Mouse (Mus musculus): ENCODE results near the gene Gins2. TPM values are rescaled to one million over a fixed set of nuclear protein-coding genes. Genes with fewer than 3 reads are reported as not detected.

Gins2 gene
- polyA plus RNA-seq, 1 experiment from 2014 or later, result 76.5 TPM

GRCm38 (mm10) chr8:120538397-120539240 is 50.5 kb downstream of the Gins2 start:
- no peaks in the 10 kb centered on the region for H3K27me3 ChIP-seq (ENCODE audit: control insufficient read depth, insufficient read depth, low read length)
- 15% methylated on average over 37 of the region's 37 CpGs for WGBS
- H3K4me3 ChIP-seq (replicated peaks; ENCODE audit: low read length), result peak overlapping the region; percentile 66
- no peaks in the 10 kb centered on the region for H3K36me3 ChIP-seq (ENCODE audit: control insufficient read depth, insufficient read depth, low read length)
- no peaks in the 10 kb centered on the region for H3K9me3 ChIP-seq (replicated peaks; ENCODE audit: control insufficient read depth, low read length)
- H3K27ac ChIP-seq (ENCODE audit: low read length), result peak overlapping the region; percentile 95
- peak overlapping the region; percentile 81 for H3K9ac ChIP-seq (ENCODE audit: low read length)
- peak; percentile 56 for ATAC-seq (ENCODE audit: insufficient read depth, low FRiP score)
- peak overlapping the region; percentile 98 for H3K4me2 ChIP-seq (ENCODE audit: low read depth, low read length)
- peaks cover 79% of the 10 kb centered on the region for H3K4me1 ChIP-seq (ENCODE audit: control insufficient read depth, insufficient read depth, low read length)

- Histone ChIP-seq H3K4me1 (ENCODE audit: control insufficient read depth, insufficient read depth, low read length) (peaks cover 79% of the 10 kb centered on the region), H3K36me3 (ENCODE audit: control insufficient read depth, insufficient read depth, low read length) (no peaks in the 10 kb centered on the region), H3K27ac (ENCODE audit: low read length) (peak overlapping the region; percentile 95), H3K4me3 (replicated peaks; ENCODE audit: low read length) (peak overlapping the region; percentile 66), H3K27me3 (ENCODE audit: control insufficient read depth, insufficient read depth, low read length) (no peaks in the 10 kb centered on the region), H3K9me3 (replicated peaks; ENCODE audit: control insufficient read depth, low read length) (no peaks in the 10 kb centered on the region), H3K4me2 (ENCODE audit: low read depth, low read length) (peak overlapping the region; percentile 98), H3K9ac (ENCODE audit: low read length) (peak overlapping the region; percentile 81)
- 0 out of 2 replicates have a peak, but pooled peaks have one; percentile 3 for ATAC-seq (ENCODE audit: insufficient read depth, low FRiP score)
- 2% methylated on average over 44 of the region's 46 CpGs for WGBS
These were observed 51.2 kb downstream of the Gins2 start for GRCm38 (mm10) chr8:120537818-120538396.

- peak; percentile 76 for ATAC-seq (ENCODE audit: insufficient read depth, low FRiP score)
- peak overlapping the region; percentile 95 for H3K27ac ChIP-seq (ENCODE audit: low read length)
- H3K27me3 ChIP-seq (ENCODE audit: control insufficient read depth, insufficient read depth, low read length), result no peaks in the 10 kb centered on the region
- H3K4me2 ChIP-seq (ENCODE audit: low read depth, low read length), result peak overlapping the region; percentile 98
- H3K36me3 ChIP-seq (ENCODE audit: control insufficient read depth, insufficient read depth, low read length), result no peaks in the 10 kb centered on the region
- H3K9ac ChIP-seq (ENCODE audit: low read length), result peak overlapping the region; percentile 81
- under 1% methylated on average over 74 of the region's 79 CpGs for WGBS
- peaks cover 79% of the 10 kb centered on the region for H3K4me1 ChIP-seq (ENCODE audit: control insufficient read depth, insufficient read depth, low read length)
- peak overlapping the region; percentile 66 for H3K4me3 ChIP-seq (replicated peaks; ENCODE audit: low read length)
- no peaks in the 10 kb centered on the region for H3K9me3 ChIP-seq (replicated peaks; ENCODE audit: control insufficient read depth, low read length)
These were observed 51.8 kb downstream of the Gins2 start for GRCm38 (mm10) chr8:120537207-120537817.

GRCm38 (mm10) chr8:120536306-120537206 is 52.5 kb downstream of the Gins2 start:
- H3K9me3 ChIP-seq (replicated peaks; ENCODE audit: control insufficient read depth, low read length), result no peaks in the 10 kb centered on the region
- WGBS, result 2% methylated on average over 60 of the region's 61 CpGs
- H3K36me3 ChIP-seq (ENCODE audit: control insufficient read depth, insufficient read depth, low read length), result no peaks in the 10 kb centered on the region
- H3K4me3 ChIP-seq (replicated peaks; ENCODE audit: low read length), result peak overlapping the region; percentile 66
- peak; percentile 18 for ATAC-seq (ENCODE audit: insufficient read depth, low FRiP score)
- peak overlapping the region; percentile 81 for H3K9ac ChIP-seq (ENCODE audit: low read length)
- H3K27ac ChIP-seq (ENCODE audit: low read length), result peak overlapping the region; percentile 95
- H3K27me3 ChIP-seq (ENCODE audit: control insufficient read depth, insufficient read depth, low read length), result no peaks in the 10 kb centered on the region
- peak overlapping the region; percentile 98 for H3K4me2 ChIP-seq (ENCODE audit: low read depth, low read length)
- peaks cover 80% of the 10 kb centered on the region for H3K4me1 ChIP-seq (ENCODE audit: control insufficient read depth, insufficient read depth, low read length)

GRCm38 (mm10) chr8:120535452-120536305 is 53.4 kb downstream of the Gins2 start:
- under 1% methylated on average over 79 of the region's 79 CpGs for WGBS

GRCm38 (mm10) chr8:120534504-120535368 is 54.4 kb downstream of the Gins2 start:
- Histone ChIP-seq H3K4me1 (ENCODE audit: control insufficient read depth, insufficient read depth, low read length) (peaks cover 77% of the 10 kb centered on the region), H3K27ac (ENCODE audit: low read length) (peak overlapping the region; percentile 95; the same call in 1 of the 2 replicates), H3K9ac (ENCODE audit: low read length) (no peak overlapping the region), H3K27me3 (ENCODE audit: control insufficient read depth, insufficient read depth, low read length) (no peaks in the 10 kb centered on the region), H3K4me2 (ENCODE audit: low read depth, low read length) (peak overlapping the region; percentile 98; the same call in 1 of the 2 replicates), H3K4me3 (replicated peaks; ENCODE audit: low read length) (no peak overlapping the region), H3K9me3 (replicated peaks; ENCODE audit: control insufficient read depth, low read length) (no peaks in the 10 kb centered on the region), H3K36me3 (ENCODE audit: control insufficient read depth, insufficient read depth, low read length) (no peaks in the 10 kb centered on the region)
- 15% methylated on average over 14 of the region's 14 CpGs for WGBS
- peak; percentile 45; the same call in 1 of the 2 replicates for ATAC-seq (ENCODE audit: insufficient read depth, low FRiP score)

More at GRCm38 (mm10) chr8:120535452-120536305, 53.4 kb downstream of the Gins2 start:
- H3K27me3 ChIP-seq (ENCODE audit: control insufficient read depth, insufficient read depth, low read length), result no peaks in the 10 kb centered on the region
- ATAC-seq (ENCODE audit: insufficient read depth, low FRiP score), result no peak
- peak overlapping the region; percentile 95 for H3K27ac ChIP-seq (ENCODE audit: low read length)
- H3K4me2 ChIP-seq (ENCODE audit: low read depth, low read length), result peak overlapping the region; percentile 98
- peak overlapping the region; percentile 81 for H3K9ac ChIP-seq (ENCODE audit: low read length)
- peaks cover 86% of the 10 kb centered on the region for H3K4me1 ChIP-seq (ENCODE audit: control insufficient read depth, insufficient read depth, low read length)
- H3K4me3 ChIP-seq (replicated peaks; ENCODE audit: low read length), result peak overlapping the region; percentile 66
- no peaks in the 10 kb centered on the region for H3K9me3 ChIP-seq (replicated peaks; ENCODE audit: control insufficient read depth, low read length)
- H3K36me3 ChIP-seq (ENCODE audit: control insufficient read depth, insufficient read depth, low read length), result no peaks in the 10 kb centered on the region

GRCm38 (mm10) chr8:120534080-120534479 is 55.0 kb downstream of the Gins2 start:
- Histone ChIP-seq H3K27ac (ENCODE audit: low read length) (no peak overlapping the region), H3K4me3 (replicated peaks; ENCODE audit: low read length) (no peak overlapping the region), H3K27me3 (ENCODE audit: control insufficient read depth, insufficient read depth, low read length) (no peaks in the 10 kb centered on the region), H3K4me2 (ENCODE audit: low read depth, low read length) (no peak overlapping the region), H3K9me3 (replicated peaks; ENCODE audit: control insufficient read depth, low read length) (no peaks in the 10 kb centered on the region), H3K4me1 (ENCODE audit: control insufficient read depth, insufficient read depth, low read length) (peaks cover 73% of the 10 kb centered on the region), H3K36me3 (ENCODE audit: control insufficient read depth, insufficient read depth, low read length) (no peaks in the 10 kb centered on the region), H3K9ac (ENCODE audit: low read length) (no peak overlapping the region; the same call in 1 of the 2 replicates)
- 61% methylated on average over 8 of the region's 8 CpGs for WGBS
- no peak for ATAC-seq (ENCODE audit: insufficient read depth, low FRiP score)
